Mouse (Mus musculus): ENCODE data around the gene Tshz3.

Tshz3 gene

DNA sequence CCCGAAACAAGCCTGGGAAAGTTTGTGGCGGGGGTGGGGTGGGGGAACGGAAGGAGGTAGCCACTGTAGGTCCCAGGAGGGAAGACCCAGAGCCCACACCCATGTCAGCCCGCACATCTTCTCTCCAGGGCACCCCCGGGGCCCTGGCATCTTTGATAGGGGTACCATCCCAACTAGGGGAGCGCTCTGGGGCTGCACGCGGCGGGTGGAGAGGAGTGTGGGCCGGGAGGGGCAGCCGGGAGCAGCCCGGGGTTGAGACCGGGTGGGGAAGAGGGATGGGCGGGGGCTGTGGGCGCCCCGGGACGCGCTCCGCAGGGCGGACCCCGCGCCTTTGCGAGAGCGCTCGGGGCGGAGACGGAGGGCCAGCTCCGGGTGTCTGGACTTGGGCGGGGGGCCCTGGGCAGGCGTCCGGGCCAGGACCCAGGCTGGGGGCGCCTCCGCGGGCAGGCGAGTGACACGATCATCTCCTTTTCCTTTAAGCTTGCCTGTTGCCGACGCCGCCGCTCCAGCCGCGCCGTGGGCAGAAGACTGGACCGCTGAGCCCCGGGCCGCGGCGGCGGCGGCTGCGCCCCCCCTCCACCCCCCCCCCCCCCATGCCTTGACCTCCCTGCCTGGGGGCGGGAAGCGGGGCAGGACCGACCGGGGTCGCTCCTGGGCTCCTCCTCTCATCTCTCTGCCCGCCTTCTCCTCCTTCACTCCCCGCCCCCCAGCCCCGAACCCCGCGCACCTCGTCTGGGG lies 631 bp upstream of the Tshz3 start:
- DNase-seq: peak; percentile 80

DNA sequence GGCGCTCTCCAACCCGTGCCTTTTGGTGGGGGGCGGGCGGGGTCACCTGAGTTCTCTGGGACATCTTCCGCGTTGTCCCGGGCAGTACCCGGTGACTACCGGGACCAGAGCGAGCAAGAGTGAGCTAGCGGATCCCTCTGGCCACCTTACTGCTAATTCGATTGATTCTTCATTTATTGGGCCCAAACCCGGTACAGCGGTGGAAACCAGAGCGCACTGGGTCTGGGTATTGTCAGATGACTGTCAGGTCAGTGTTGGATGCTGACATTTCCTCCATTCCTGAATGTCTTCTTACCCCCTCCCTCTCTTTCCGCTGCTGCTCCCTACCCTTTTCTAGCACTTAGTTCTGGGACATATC lies 650 bp downstream of the Tshz3 start:
- DNase-seq: no peak

DNA sequence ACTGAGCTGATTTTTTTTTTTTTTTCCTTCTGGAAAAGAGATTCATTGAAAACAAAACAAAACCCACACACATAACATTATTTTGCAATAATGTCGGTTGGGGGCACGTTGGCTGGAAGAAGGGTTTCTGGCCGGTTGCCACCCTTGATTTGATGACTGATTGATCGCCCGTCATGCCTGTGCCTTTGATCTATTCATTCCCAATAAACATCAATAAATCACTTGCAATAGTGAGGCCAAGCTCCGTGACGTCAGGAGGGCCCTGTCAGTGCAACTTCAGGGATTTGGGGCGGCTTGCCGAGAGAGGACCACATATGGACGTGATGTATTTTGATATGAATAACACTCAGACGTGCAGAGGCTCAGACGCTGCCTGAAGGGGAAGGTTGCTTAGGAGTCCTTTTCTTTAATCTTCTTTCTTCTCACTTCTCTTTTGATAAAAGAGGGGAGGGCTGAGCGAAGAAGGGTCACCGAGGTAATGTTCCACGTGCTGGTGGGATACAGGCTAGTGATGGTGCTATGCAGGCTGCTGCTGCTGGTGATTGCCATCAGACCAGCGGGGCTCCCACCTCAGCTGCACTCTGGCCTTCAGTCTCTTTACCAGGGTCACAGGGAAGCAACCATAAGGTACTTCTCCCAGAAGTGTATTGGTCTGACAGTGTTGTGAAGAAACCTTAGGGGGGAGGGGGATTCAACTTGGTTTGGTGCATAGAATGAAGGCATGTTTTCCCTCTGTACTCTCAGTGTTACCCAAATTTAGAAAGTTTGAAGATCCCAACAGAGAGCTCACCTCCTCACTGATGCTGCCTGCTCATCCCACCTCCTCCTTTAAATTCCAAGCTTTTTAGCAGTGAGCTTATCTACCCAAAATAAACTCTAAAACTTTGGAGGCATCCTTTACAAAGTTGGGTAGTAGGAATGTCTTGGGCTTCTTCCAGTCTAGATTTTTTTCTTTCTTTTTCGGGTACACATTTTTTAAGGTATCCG lies 1.4 kb downstream of the Tshz3 start:
- peak; percentile 34 for DNase-seq

DNA sequence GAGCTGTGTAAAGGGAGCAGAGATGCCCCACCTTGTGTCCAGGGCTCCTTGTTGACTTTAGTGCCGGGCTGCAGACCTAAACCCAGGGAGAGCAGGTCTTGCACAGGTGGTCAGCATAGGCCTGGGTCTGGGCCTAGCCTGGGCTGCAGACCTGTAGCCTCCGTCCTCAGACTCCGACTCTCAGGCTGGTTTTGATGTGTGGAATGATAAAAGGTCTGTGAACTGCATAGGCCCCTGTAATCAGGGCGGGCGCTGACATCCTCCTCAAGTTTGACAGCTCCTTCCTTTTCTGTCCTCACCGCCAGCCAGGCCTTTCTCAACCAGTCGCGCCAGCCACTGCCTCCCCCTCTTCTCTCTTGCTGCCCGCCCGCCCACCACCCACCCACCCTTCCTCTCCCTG lies 8.7 kb downstream of the Tshz3 start:
- peak; percentile 39 for DNase-seq

DNA sequence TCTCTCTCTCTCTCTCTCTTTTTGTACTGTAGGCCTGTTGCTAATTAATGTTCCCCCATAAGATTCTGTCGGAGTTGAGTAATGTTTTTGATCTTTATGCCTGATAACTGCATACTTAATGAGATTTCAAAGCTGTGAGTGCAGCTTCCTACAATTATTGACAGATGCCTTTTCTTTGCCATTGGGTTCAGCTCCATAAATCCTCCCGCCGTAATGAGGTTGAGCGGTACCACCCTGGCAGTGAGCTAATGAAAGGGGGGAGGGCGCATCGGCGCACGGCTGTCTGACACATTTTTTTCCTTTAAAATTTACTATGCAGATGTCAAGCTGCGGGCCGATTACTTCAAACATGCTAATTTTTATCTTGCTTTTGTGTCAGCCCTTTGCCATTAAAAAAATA lies 9.3 kb downstream of the Tshz3 start:
- no peak for DNase-seq

DNA sequence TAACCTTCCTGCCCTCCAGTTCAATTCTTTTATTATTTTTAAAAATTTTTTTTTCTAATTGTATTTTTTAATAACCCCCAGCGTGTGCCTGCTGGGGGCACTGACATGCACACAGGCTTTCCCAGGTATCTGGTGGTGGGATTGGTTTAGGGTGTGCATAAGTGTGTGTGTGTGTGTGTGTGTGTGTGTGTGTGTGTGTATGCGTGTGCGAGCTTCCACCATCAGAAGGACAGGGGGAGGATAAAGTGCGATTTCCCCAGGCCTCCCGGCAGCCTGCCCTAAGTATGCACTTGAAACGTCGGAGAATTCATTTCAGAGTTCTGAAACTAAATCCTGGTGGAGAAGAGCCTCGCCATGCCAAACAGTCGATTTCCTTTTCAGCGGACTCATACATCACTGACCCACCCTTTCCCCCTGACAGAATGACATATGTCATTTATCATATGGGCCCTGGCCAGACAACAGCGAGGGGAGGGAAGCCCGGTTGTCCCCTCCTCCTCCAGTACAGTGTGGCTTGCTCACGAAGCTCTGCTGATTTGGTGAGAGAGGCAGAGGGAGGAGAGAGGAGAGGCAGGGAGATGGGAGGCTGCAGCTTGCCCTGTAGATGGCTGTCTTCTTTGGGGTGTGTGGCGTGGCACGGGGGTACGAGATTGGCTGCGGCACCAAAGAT lies 9.9 kb downstream of the Tshz3 start:
- DNase-seq: no peak

DNA sequence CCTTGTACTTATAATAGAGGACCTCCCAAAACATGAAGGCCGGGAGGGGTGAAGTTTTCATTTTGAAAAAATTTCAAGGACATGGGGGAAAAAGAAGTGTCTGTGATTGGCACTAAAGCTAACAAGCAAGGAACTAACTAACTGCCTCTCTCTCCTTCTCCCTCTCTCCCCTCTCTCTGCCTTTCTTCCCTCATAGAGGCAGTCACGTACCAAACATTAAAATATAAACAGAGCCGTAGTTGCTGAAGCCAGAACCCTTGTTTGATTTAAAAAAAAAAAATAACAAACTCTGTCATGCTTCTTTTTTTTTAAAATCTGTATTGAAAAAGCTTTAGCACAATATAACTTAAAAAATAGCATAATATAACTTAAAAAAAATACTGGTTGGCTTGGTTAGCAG lies 10.9 kb downstream of the Tshz3 start:
- DNase-seq: no peak

DNA sequence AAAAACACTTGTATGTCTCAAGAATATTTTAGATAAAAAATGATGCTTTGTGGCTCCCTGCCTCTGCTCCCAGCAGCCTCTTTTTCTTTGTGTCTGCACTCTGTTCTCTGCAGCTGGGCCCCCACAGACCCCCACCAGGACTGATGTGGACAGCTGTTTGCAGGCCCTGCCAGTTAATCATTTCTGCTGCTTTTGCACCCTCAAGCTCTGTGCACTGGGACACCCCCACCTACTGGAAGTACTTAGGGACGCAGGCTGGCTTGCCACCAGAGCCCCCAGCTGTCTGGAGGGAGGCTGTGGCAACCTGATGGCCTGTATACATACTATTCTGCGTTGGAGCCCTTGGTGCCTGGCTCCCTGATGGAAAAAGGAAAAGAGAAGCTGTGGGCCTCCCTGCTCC lies 11.3 kb downstream of the Tshz3 start:
- peak; percentile 81 for DNase-seq

DNA sequence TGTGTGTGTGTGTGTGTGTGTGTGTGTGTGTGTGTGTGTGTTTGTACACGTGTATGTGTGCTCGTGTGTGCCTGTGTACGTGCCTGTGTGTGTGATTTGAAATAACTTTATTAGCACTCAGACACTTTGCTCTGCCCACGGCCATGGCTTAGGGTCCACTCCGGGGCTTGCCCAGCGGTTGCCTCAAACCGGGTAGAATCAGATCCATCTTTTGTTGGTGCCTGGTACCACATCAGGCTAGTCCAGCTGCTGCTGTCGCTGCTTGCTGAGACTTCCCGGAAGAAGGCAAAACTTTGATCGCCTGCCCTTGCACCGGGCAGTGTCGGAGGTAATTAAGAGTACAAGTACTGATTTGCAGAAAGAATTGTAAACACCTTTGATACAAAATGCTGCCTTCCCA lies 12.1 kb downstream of the Tshz3 start:
- no peak for DNase-seq

DNA sequence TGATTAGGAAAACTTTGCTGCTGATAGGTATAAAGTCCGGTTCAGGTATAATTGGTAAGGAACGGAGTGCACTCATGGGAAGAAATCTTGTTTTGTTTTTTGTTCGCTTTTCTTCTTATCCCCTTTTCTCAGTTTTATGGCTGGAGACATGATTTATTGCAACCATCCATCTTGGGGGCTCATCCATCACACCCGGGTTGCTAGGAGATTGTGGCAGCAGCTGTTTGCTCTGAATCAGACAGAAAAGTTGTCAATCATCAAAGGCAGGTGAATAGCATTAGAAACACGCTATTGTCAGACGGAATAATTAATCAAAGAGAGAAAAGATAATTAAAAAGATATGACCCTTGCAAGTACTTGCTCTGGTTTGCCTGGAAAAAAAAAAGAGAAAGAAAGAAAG lies 12.5 kb downstream of the Tshz3 start:
- DNase-seq: no peak

DNA sequence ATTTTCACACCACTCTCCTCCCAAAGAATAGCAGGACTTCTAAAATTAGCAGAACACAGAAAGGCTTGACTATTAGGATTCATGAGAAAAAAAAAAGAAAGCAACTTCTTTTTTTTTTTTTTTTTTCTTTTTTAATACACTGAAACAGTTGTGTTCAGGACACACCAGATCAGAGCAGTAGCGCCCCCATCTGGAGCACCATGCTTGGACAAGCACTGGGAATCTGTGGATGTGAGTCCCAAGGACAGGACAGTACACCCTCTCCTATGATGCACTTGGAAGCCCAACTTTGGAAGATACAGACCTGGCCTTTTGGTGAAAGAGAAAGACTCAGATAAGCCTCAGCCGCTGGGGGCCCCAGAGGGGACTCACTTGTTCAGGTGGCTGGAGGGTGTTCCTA lies 13.8 kb downstream of the Tshz3 start:
- DNase-seq: peak; percentile 59

DNA sequence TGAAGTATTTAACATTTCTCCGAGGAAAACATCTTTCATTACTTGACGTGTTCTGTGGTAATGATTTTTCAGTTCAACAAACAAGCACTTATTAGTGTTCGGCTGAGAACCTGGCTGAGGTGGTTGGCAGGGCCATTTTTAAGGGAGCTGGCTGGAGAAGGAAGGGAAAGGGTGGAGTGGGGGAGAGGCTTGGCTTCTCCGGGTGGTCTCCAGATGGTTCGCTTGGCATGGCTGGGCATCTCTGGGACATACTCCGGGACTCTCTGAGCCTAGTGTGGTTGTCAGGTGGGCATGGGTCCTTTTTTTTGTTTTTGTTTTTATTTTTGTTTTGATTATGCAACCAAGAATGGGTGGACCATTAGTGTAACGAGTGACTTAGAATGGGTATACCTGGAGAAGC lies 16.4 kb downstream of the Tshz3 start:
- DNase-seq: no peak

DNA sequence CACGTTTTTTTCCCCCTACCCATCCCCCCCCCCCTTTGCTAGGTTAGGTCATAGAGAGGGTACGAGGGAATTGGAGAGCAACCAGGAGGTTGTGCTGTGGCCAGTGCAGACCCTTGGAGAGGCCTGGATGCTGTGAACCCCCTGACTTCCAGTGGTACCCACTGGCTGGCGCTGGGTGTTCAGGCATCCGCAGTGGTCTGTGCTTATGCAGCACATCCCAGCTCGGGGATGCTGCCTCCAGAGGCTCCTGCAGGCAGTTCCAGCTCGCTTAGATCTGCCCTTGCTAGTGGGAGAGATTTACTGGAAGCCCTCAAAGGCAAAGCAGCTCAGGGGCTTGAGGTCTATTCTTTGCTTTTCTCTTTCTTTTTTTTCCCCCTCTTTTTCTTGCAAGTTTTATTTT lies 19.3 kb downstream of the Tshz3 start:
- DNase-seq: peak; percentile 39

DNA sequence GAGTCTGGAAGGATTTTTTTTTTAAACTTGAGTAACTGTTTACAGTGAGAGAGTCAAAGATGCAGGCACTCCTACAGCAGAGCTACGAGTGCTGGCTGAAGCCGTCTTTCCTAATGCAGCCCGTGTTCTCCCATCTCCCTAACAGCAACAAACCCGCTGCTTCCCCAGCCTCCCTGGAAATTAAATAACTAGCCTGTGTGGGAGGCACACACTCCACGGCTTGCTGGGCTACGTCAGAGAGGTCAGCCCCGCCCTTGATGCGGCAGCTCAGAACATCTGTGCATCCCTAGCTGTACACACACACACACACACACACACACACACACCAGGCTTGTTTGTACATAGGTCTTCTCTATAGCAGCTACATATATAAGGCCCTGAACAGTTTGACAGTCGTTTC lies 22.9 kb downstream of the Tshz3 start:
- DNase-seq: peak; percentile 56

DNA sequence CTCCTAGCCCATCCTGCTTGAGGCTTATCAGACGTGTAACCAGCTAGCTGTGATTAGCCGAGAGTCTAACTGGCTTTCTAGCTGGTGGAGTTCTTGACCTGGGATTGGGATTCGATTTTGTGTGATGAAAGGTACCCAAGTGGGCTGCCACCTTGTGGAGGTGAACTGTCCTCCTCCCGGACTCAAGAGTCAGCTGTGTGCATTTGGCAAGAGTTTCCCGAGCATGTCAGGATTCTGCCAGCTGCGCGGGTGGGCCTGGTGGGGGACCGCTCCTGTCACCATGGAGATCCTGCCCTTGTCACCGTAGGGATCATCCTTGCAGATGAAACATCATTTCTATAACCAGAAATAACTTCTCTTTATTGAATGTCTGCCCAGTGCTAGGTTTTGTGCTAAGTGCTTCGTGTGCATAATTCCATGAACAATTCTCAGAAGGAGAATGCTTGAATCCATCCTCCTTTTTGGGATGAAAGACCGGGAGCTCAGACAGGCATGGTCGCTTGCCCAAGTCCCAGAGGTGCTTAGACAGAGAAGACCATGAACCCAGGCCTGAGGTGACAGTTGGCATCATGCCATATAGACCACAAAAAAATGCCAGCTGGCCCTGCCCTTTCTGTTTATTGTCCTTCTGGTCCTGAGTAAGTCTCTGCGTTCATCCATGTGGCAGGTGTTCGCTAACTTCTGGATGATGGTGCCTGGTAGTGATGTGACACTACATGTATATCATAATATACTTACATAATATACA lies 38.6 kb downstream of the Tshz3 start:
- no peak for DNase-seq

DNA sequence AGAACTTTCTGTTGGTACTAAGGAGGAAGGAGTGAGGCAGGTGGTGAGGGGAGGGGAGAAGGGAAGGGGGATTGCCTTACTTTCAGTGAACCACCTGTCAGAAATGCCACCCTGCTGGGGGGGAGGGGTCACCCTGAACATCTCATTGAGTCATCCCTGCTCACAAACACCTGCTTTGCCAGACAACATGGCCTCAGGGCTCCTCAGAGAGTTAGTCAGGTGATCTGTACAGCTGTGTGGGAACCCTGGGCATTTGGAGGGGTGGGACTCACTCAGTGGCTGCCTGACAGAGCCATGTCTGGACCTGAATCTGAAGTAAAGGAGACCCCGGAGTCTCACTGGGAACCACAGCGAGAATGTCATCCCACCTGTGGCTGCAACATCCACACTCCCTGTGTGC lies 53.6 kb downstream of the Tshz3 start:
- DNase-seq: no peak

DNA sequence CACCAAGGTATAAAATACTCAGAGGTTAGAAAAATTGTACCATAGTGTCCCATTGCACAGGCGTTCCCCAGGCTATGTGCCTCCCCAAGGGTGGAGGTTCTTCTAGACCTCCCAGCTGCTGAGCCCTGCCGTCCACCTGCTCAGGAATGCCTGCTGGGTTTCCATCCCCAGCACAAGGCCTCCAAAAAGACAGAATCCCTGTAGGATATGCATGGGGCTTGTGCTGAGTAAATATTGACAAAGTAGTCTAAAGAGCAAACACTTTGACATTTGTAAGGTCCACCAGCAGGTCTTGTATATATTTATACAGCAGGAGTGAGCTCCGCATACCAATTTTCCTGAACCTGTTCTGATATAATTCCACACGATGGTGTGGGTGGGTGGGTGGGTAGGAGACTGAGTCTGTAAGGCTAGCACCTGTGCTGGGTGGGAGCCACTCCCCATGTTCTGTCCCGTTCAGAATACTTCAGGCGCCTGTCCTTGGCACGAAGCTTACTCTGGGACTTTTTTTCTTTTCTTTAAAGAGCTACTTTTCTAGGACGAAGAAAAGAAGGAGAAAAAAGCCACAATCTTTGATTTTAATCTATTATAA lies 69.7 kb downstream of the Tshz3 start:
- DNase-seq: no peak

DNA sequence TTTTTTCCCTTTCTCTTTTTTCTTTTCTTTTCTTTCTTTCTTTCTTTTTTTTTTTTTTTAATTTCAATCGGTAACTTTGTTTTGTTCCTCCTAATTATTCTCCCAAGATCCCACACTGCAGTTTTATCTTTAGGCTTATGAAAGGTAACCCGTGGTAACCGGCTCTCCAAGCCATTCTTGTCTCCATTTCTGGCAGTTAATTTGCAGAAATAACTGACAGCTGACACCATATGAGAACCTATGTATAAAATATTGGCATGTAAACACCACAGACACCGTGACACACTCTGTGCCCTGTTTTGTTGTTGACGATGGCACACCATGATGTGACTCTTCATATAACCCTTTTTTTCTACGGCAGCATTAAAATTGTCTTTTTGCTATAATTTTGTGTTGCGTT lies 75.2 kb downstream of the Tshz3 start:
- no peak for DNase-seq

DNA sequence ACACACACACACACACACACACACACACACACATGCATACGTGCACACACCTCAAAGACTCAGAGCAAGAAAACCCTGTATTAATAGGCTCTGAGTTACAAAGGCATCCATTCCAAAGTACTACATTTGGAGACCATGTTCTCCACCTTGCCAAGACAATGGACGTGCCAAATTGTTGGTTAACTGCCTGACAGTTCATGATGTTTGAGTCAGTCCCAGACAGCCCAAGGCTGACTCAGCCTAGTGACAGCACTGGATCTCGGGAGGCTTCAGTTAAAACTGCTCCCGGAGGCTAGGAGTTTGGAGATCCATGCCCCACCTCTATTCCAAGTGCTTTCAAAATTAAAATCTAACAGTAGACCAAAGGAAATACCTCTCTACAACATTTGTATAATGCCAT lies 79.0 kb downstream of the Tshz3 start:
- no peak for DNase-seq

DNA sequence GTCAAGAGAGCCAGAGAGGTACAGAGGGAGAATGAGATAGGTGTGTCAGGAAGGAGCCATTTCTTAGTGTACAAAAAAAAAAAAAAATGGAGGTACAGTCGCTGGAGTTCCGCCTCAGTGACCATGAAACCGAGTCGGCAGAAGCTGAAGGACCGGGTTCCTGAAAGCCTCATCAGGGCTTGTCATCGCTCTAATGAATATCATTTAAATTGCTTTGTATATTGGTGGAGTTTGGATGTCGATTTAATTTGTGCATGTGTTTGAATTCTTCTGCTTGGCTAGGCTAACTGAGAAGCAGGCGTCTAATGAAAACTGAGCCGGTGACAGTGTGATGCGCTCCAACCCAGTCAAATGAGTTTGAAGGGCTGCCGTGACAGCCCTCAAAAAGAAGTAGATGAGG lies 80.5 kb downstream of the Tshz3 start:
- no peak for DNase-seq

DNA sequence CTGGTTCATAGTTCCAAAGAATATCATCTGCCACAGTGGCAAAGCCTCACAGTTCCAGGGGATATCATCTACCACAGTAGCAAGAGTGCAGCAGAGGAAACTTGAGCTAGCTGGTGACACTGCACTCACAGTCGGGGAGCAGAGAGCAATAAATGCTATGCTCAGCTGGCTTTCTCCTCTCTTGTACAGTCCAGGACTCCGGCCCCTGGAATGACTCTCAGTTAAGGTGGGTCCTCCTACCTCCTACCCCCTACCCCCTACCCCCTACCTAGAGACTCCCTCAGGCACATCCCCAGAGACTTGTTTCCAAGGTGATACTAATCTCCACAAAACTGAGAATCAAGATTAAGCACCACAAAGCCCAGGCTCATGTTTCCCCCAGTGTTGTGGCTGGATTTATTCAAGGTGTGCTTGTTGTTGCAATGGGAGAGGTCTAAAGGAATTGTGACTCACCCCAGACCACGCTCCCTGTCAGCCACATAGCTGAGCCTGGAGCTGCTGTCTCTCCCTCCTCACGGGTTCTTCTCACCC lies 86.4 kb downstream of the Tshz3 start:
- no peak for DNase-seq

DNA sequence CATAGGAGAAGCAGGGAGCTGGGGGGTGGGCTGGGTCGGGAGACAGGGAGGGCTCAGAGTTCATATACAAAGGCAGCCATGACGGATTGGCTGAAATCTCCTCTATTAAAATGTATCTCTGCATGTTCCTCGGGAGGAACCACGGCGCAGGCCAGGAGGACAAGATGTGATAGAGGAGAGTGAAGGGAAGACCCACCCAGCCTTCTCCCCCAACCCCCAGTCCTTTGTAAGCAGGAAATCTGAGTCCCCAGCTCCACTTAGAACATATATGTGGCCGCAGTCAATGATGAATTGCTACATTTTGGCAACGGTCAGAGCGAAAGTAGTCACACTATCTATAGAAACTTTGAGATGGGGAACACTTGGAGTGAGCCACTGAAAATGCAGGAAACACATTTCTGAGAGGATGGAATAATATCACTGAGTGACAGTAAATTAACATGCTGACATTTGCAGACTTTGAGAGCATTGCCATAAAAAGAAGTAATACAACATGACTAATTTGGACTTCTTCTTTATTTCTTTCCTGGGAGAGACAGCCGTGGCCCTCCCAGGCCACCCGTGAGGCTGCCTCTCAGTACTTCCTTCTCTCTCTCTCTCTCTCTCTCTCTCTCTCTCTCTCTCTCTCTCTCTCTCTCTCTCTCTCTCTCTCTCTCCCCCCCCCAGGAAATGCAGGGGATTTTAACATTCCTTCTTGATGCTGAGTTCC lies 88.9 kb downstream of the Tshz3 start:
- DNase-seq: no peak

Measured in kidney, postnatal 10 days (tissue).